ENCODE assay signal across 30 mouse cellular contexts in genomic region chr5:72820036-72820640, GRCm38 (mm10). TPM values are rescaled to one million over a fixed set of nuclear protein-coding genes. Genes with fewer than 3 reads are reported as not detected.
A peak's percentile ranks its signal among the peaks of the same experiment; 100 is the strongest.
DNase-seq lines count a peak whose midpoint lies in the region; ATAC-seq and TF ChIP-seq lines count a peak whose summit lies in the region.
"Had no signal": no experiment of that assay in that cellular context is flagged by ENCODE, and none has a peak within 500 bp of the region (broad histone marks: within the 10 kb centered on the region; RNA-seq: fewer than 3 reads in every experiment).

No protein-coding gene starts in this region.

- DNase-seq in heart, adult 2 months, result no peak
- DNase-seq in liver, postnatal 0 days, result no peak
- no peak for DNase-seq in liver, embryonic 11.5 days (ENCODE audit: low spot score)
- no peak for DNase-seq in kidney, postnatal 4 days
- no peak for DNase-seq in gastrocnemius, postnatal 10 days
- DNase-seq: adrenal gland, postnatal 25 days; cerebellum, adult 8-10 months; cerebellum, postnatal 25 days; gastrocnemius, postnatal 25 days; heart, postnatal 4 days; kidney, adult 11 months; kidney, postnatal 25 days; retina, postnatal 1 day; right cerebral cortex, postnatal 14 days; thymus, postnatal 14 days had no signal

- peaks cover 2% of the 10 kb centered on the region; the same call in 1 of the 2 replicates for H3K79me2 ChIP-seq in heart, adult 2 months (replicated peaks; ENCODE audit: control insufficient read depth, insufficient read depth, low read length)

- TF ChIP-seq POLR2A in heart, adult 2 months (IDR thresholded peaks at IDR 0.05; ENCODE audit: insufficient read depth, low read depth, low read length), result no peak

- no peak for ATAC-seq in heart, embryonic 12.5 days (ENCODE audit: insufficient number of reproducible peaks, low FRiP score)
- ATAC-seq in liver, postnatal 0 days, result no peak
- ATAC-seq in liver, embryonic 11.5 days (replicated peaks; ENCODE audit: low FRiP score), result no peak
- ATAC-seq: forebrain, embryonic 14.5 days; midbrain, embryonic 13.5 days; Patski had no signal

- no peak overlapping the region for H3K4me3 ChIP-seq in heart, embryonic 12.5 days
- H3K4me3 ChIP-seq in heart, adult 2 months, result no peak overlapping the region
- H3K4me3 ChIP-seq in liver, postnatal 0 days (ENCODE audit: low read depth, low read length), result no peak overlapping the region
- no peak overlapping the region for H3K4me3 ChIP-seq in liver, embryonic 11.5 days (ENCODE audit: low read depth, low read length)
- no peak overlapping the region for H3K4me3 ChIP-seq in brown adipose tissue, adult 24 weeks (ENCODE audit: insufficient read depth, low read depth, low read length)
- peak overlapping the region; percentile 38 for H3K4me3 ChIP-seq in megakaryocyte, embryonic 14.5 days (replicated peaks)
- H3K4me3 ChIP-seq: heart, embryonic 15.5 days; hindbrain, embryonic 13.5 days; kidney, embryonic 15.5 days; layer of hippocampus, adult 2 months; left cerebral cortex, adult 2 months; limb, embryonic 13.5 days; midbrain, embryonic 13.5 days; neural tube, embryonic 15.5 days had no signal

- no peaks in the 10 kb centered on the region for H3K9me3 ChIP-seq in heart, embryonic 12.5 days (replicated peaks)
- no peaks in the 10 kb centered on the region for H3K9me3 ChIP-seq in liver, postnatal 0 days (ENCODE audit: low read length)
- H3K9me3 ChIP-seq in liver, embryonic 11.5 days (ENCODE audit: control insufficient read depth, low read length), result no peaks in the 10 kb centered on the region
- no peaks in the 10 kb centered on the region for H3K9me3 ChIP-seq in megakaryocyte, embryonic 14.5 days
- H3K9me3 ChIP-seq: G1E; heart, embryonic 15.5 days; hindbrain, embryonic 13.5 days; kidney, embryonic 15.5 days; limb, embryonic 13.5 days; midbrain, embryonic 13.5 days; neural tube, embryonic 15.5 days had no signal

- peak overlapping the region; percentile 51; the same call in 1 of the 2 replicates for H3K27ac ChIP-seq in heart, embryonic 12.5 days (ENCODE audit: poor library complexity, severe bottlenecking)
- no peak overlapping the region for H3K27ac ChIP-seq in heart, adult 2 months
- peak overlapping the region; percentile 63 for H3K27ac ChIP-seq in liver, postnatal 0 days (ENCODE audit: low read depth)
- H3K27ac ChIP-seq in liver, embryonic 11.5 days (ENCODE audit: low read depth, low read length), result no peak overlapping the region
- H3K27ac ChIP-seq in brown adipose tissue, adult 24 weeks (replicated peaks; ENCODE audit: low read depth, low read length), result 0 out of 2 replicates have a peak overlapping the region, but pooled peaks have one; percentile 14
- H3K27ac ChIP-seq: heart, embryonic 15.5 days; hindbrain, embryonic 13.5 days; kidney, embryonic 15.5 days; layer of hippocampus, adult 2 months; left cerebral cortex, adult 2 months; limb, embryonic 13.5 days; liver, embryonic 14.5 days; midbrain, embryonic 13.5 days; neural tube, embryonic 15.5 days had no signal

- no peak overlapping the region for H3K4me2 ChIP-seq in heart, embryonic 12.5 days
- H3K4me2 ChIP-seq in liver, postnatal 0 days (ENCODE audit: low read depth, low read length), result peak overlapping the region; percentile 18; the same call in 1 of the 2 replicates
- no peak overlapping the region for H3K4me2 ChIP-seq in liver, embryonic 11.5 days
- H3K4me2 ChIP-seq: heart, embryonic 15.5 days; hindbrain, embryonic 13.5 days; kidney, embryonic 15.5 days; limb, embryonic 13.5 days; midbrain, embryonic 13.5 days; neural tube, embryonic 15.5 days had no signal

- intact Hi-C loops in heart, adult 2 months (cut with DNase I), result no loop called here

- H3K27me3 ChIP-seq in heart, embryonic 12.5 days (replicated peaks), result no peaks in the 10 kb centered on the region
- no peaks in the 10 kb centered on the region for H3K27me3 ChIP-seq in heart, adult 2 months (ENCODE audit: control insufficient read depth, insufficient read depth, low read length)
- no peaks in the 10 kb centered on the region for H3K27me3 ChIP-seq in liver, postnatal 0 days (ENCODE audit: insufficient read depth, low read length)
- H3K27me3 ChIP-seq in liver, embryonic 11.5 days (replicated peaks; ENCODE audit: control insufficient read depth, insufficient read depth, low read length), result no peaks in the 10 kb centered on the region
- no peaks in the 10 kb centered on the region for H3K27me3 ChIP-seq in megakaryocyte, embryonic 14.5 days (replicated peaks)
- H3K27me3 ChIP-seq: heart, embryonic 15.5 days; hindbrain, embryonic 13.5 days; kidney, embryonic 15.5 days; limb, embryonic 13.5 days; midbrain, embryonic 13.5 days; neural tube, embryonic 15.5 days; Patski had no signal

- no peak overlapping the region for H3K9ac ChIP-seq in heart, embryonic 12.5 days
- no peak overlapping the region for H3K9ac ChIP-seq in heart, adult 2 months (ENCODE audit: low read depth, low read length)
- H3K9ac ChIP-seq in liver, postnatal 0 days (replicated peaks), result no peak overlapping the region
- no peak overlapping the region for H3K9ac ChIP-seq in liver, embryonic 11.5 days (ENCODE audit: low read depth, low read length)
- H3K9ac ChIP-seq: heart, embryonic 15.5 days; hindbrain, embryonic 13.5 days; kidney, embryonic 15.5 days; limb, embryonic 13.5 days; liver, embryonic 14.5 days; midbrain, embryonic 13.5 days; neural tube, embryonic 15.5 days had no signal

- peaks cover 12% of the 10 kb centered on the region for H3K36me3 ChIP-seq in heart, embryonic 12.5 days
- no peaks in the 10 kb centered on the region for H3K36me3 ChIP-seq in heart, adult 2 months (ENCODE audit: control insufficient read depth, insufficient read depth, low read length)
- peaks cover 9% of the 10 kb centered on the region for H3K36me3 ChIP-seq in liver, postnatal 0 days (replicated peaks; ENCODE audit: insufficient read depth, low read length)
- no peaks in the 10 kb centered on the region for H3K36me3 ChIP-seq in liver, embryonic 11.5 days (ENCODE audit: control insufficient read depth, insufficient read depth, low read length)
- H3K36me3 ChIP-seq in megakaryocyte, embryonic 14.5 days (replicated peaks; ENCODE audit: low read length), result peaks cover 89% of the 10 kb centered on the region
- H3K36me3 ChIP-seq: hindbrain, embryonic 13.5 days; limb, embryonic 13.5 days; midbrain, embryonic 13.5 days; neural tube, embryonic 15.5 days had no signal

- no peak for TF ChIP-seq EP300 in heart, adult 2 months (IDR thresholded peaks at IDR 0.05; ENCODE audit: insufficient read depth, low read depth, low read length)
- TF ChIP-seq EP300 in liver, postnatal 0 days (IDR thresholded peaks at IDR 0.05; ENCODE audit: low read depth), result no peak

- 58% methylated on average over 8 of the region's 8 CpGs for WGBS in heart, embryonic 12.5 days
- 68% methylated on average over 8 of the region's 8 CpGs for WGBS in heart, adult 2 months
- 66% methylated on average over 8 of the region's 8 CpGs for WGBS in liver, postnatal 0 days (ENCODE audit: insufficient replicate concordance)
- 66% methylated on average over 8 of the region's 8 CpGs for WGBS in liver, embryonic 11.5 days

- H3K4me1 ChIP-seq in heart, embryonic 12.5 days (replicated peaks), result peaks cover 13% of the 10 kb centered on the region
- peaks cover 4% of the 10 kb centered on the region; the same call in 1 of the 2 replicates for H3K4me1 ChIP-seq in heart, adult 2 months (ENCODE audit: control insufficient read depth, insufficient read depth, low read length)
- H3K4me1 ChIP-seq in liver, postnatal 0 days (ENCODE audit: insufficient read depth), result peaks cover 19% of the 10 kb centered on the region
- H3K4me1 ChIP-seq in liver, embryonic 11.5 days (replicated peaks; ENCODE audit: control insufficient read depth, insufficient read depth, low read length), result peaks cover 7% of the 10 kb centered on the region; the same call in 1 of the 2 replicates
- peaks cover 2% of the 10 kb centered on the region; the same call in 1 of the 2 replicates for H3K4me1 ChIP-seq in brown adipose tissue, adult 24 weeks (ENCODE audit: control insufficient read depth, insufficient read depth, insufficient read length, low read length)
- H3K4me1 ChIP-seq in megakaryocyte, embryonic 14.5 days, result peaks cover 81% of the 10 kb centered on the region

- TF ChIP-seq CTCF in heart, adult 2 months (IDR thresholded peaks at IDR 0.05), result no peak
- no peak for TF ChIP-seq CTCF in liver, postnatal 0 days (IDR thresholded peaks at IDR 0.05; ENCODE audit: low read depth)

RNA-seq across cellular contexts. Expression of gene Tec, which starts 48.1 kb away (rescaled TPM):
- polyA plus RNA-seq in heart, embryonic 12.5 days (2016; fragmentation: Nextera tagmentation; extraction: Ambion mirVana), result 17.1 TPM in 2 replicates
- total RNA-seq in heart, adult 2 months (2021), result 10 to 100 TPM; 12.8 to 13.8 TPM
- 5.7 and 9.3 TPM in 2 replicates for polyA plus RNA-seq in heart, adult 2 months (2012; rRNA removed)
- polyA plus RNA-seq in liver, postnatal 0 days (2015; fragmentation: Nextera tagmentation; extraction: Ambion mirVana), result 7.5 and 9.2 TPM in 2 replicates
- polyA plus RNA-seq in liver, embryonic 11.5 days (2014; fragmentation: Nextera tagmentation; extraction: Ambion mirVana), result 7.9 and 8.9 TPM in 2 replicates
- polyA plus RNA-seq in brown adipose tissue, adult 24 weeks (2012; ENCODE audit: insufficient read depth, insufficient read length, missing spikeins), result 1.4 TPM in 2 replicates
- 0.80 and 4.6 TPM in 2 replicates for polyA plus RNA-seq in megakaryocyte, embryonic 14.5 days (2012; ENCODE audit: insufficient read depth, low replicate concordance)
- 1 to 10 TPM; 2.3 to 4.3 TPM for total RNA-seq in gastrocnemius, postnatal 10 days (2021)

Comparison
In these comparisons a context has a peak if more than half of its experiments do, and no peak if none do; other contexts are left out.
1. H3K27ac ChIP-seq: peak in heart, embryonic 12.5 days (single experiment), liver, postnatal 0 days (single experiment) and brown adipose tissue, adult 24 weeks (single experiment); none in heart, adult 2 months (single experiment) and liver, embryonic 11.5 days (single experiment).